Mouse (Mus musculus) spleen, adult 2 months (tissue): ENCODE results near the gene Crtap. TPM values are rescaled to one million over a fixed set of nuclear protein-coding genes. Genes with fewer than 3 reads are reported as not detected.
A peak's percentile ranks its signal among the peaks of the same experiment; 100 is the strongest.

ENCODE experiments used
- DNase-seq, 2 experiments: peaks; one replicate each; pipeline versions ENCODE4 v3.0.0 to v3.0.0-alpha.2; 2012 to 2021; ENCODE audit warnings: low spot score in 2 of 2, low read depth in 1 of 2
- H3K27ac ChIP-seq: fragments of 200-500 bp; 2 replicates; pipeline ENCODE4 v1.5.1; 2012; ENCODE audit warnings: low read length, inconsistent platforms; ENCODE audit not compliant: insufficient read depth
- H3K27me3 ChIP-seq: fragments of 200-500 bp; 2 replicates; pipeline ENCODE4 v1.6.1; 2012; ENCODE audit warnings: mild to moderate bottlenecking, moderate library complexity, low read length, inconsistent platforms; ENCODE audit not compliant: control insufficient read depth, insufficient read depth
- H3K36me3 ChIP-seq: fragments of 200-500 bp; 2 replicates; pipeline ENCODE4 v1.6.1; 2012; ENCODE audit warnings: mild to moderate bottlenecking, low read length, inconsistent platforms; ENCODE audit not compliant: control insufficient read depth, insufficient read depth
- H3K4me1 ChIP-seq: fragments of 200-500 bp; 2 replicates; pipeline ENCODE4 v1.6.1; 2011; ENCODE audit warnings: inconsistent platforms; ENCODE audit not compliant: control insufficient read depth, insufficient read depth, insufficient read length
- H3K4me3 ChIP-seq: fragments of 200-500 bp; 2 replicates; pipeline ENCODE4 v1.5.1; 2011; ENCODE audit warnings: mild to moderate bottlenecking, inconsistent platforms; ENCODE audit not compliant: insufficient read depth, insufficient read length; ENCODE audit errors: extremely low read depth
- CTCF ChIP-seq: fragments of 200-500 bp; IDR thresholded peaks from 2 replicates; pipeline ENCODE4 v1.5.1; 2011; ENCODE audit warnings: mild to moderate bottlenecking, inconsistent platforms; ENCODE audit not compliant: insufficient read depth, insufficient read length, insufficient replicate concordance; ENCODE audit errors: extremely low read depth
- POLR2A ChIP-seq: fragments of 200-500 bp; IDR thresholded peaks from 2 replicates; pipeline ENCODE4 v1.6.1; 2011; ENCODE audit warnings: low read depth, low read length, inconsistent platforms
- WGBS: fragments of 180-500 bp; shearing (Covaris S2); methylation state at CpG from one replicate; pipeline ENCODE4 v1.1.7; 2018; 5-methylcytosine and 5-hydroxymethylcytosine counted together
- polyA plus RNA-seq: library from polyadenylated mRNA; depleted of rRNA; stranded (reverse); fragments of >200 nt; gene quantifications from 2 replicates; pipeline ENCODE4 v1.2.3, GENCODE M21; 2012; rRNA removed

The Crtap gene
- polyA plus RNA-seq = 37.1 and 49.2 TPM in 2 replicates

DNA sequence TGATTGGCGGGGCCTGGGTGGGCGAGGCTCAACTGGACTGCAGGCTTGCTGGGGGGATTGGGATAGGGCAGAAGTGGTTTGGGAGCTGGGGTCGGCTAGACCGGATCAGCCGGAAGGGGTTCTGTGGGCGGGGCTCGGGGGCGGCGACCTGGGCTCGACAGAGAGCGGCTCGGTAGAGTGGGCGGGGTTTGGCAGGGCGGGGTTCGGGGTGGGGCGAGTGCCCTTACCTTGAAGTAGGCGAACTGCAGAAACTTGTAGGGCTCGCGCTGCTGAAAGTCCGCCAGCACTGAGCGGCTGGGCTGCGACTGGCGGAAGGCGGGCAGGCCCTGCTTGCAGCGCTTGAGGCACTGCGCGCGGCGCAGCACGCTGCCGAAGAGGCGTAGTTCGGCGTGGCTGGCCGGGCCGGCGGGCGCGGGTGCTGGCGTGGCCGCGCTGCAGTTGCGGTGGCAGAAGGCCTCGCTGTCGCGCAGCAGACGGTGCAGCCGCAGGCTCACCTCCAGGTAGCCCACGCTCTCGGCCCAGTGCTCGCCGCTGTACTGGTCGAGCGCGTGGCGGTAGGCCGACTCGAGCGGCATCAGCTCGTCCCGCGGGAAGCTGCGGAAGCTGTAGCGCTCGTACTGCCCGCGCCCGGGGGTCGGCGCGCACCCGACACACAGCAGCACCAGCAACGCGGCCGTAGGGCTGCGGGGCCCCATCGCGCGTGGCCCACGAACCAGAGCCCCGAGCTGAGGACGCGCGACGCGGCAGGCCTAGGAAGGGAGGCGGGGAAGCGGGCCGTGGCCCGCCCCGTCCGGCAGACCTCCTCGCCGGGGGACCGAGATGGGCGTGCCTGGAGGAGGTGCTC, at the start of gene Crtap:
Gene Crtap (minus strand): TSS at position 771 of the 844 bp plus-strand sequence.
- WGBS = 3% methylated on average over 91 of the region's 96 CpGs
- H3K4me1 ChIP-seq = no peaks in the 10 kb centered on the region
- TF ChIP-seq POLR2A (no peak; the same call in 1 of the 2 replicates), CTCF (no peak)
- H3K36me3 ChIP-seq = peaks cover 2% of the 10 kb centered on the region; the same call in 1 of the 2 replicates
- no peaks in the 10 kb centered on the region for H3K27me3 ChIP-seq
- DNase-seq = peak in 1 of 2 experiments; percentile 68
- H3K4me3 ChIP-seq = peak within 1 kb of the TSS; percentile 87
- peak within 1 kb of the TSS; percentile 46 for H3K27ac ChIP-seq

DNA sequence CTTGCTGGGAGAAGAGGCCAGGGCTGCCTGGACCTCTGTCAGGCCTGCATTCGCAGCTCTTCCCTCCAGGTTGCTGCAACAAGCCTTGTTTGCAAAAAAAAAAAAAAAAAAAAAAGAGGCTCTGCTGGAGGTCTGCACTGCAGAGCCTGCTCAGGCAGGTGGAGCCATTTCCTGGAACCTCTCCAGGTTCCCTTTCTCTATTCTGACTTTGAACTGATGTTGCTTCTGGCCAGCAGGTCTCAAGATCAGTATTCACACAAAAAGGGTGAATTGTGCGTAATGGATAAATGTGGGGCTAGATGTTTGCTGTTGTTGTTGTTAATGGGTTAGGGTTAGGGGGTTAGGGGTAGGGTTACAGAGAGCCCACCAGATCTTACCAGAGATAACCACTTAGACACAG, 45.2 kb upstream of the Crtap start:
- Histone ChIP-seq H3K4me3 (no peak overlapping the region), H3K4me1 (no peaks in the 10 kb centered on the region), H3K36me3 (peaks cover 3% of the 10 kb centered on the region; the same call in 1 of the 2 replicates), H3K27me3 (no peaks in the 10 kb centered on the region), H3K27ac (no peak overlapping the region)
- no peak for TF ChIP-seq POLR2A
- no peak for TF ChIP-seq CTCF
- DNase-seq = no peak
- WGBS = 92% methylated on average over 2 of the region's 2 CpGs

DNA sequence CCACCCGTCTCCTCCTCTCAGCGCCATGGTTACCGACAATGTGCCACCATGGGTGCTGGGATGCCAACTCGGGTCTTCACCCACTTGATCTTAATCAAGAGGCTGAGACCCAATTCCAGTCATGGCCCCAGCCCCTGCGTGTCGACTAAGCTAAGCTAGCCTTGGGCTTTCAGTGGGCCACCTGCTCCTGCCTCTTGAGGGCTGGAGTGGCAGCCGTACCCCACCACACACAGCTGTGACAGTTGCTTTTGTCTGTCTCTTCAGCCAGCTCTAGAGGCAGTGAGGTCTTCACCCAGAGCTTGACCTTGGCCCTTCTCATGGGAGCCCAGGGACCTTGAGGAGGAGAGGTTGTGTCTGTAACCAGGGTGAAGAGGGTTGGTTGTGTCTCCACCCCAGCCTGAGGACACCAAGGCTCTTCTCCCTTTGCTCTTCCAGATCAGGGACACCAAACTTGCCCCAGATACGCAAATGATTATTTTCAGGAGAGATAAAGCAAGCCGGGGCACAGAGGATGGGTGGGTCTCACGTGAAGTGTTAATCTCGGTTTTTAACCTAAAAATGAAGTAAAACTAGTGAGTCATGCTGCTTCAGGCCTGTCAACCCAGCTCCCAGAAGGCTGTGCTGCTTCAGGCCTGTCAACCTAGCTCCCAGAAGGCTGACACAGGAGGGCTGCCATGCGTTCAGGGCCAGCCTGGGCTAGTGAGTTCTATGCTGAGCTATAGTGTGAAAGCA, 37.8 kb upstream of the Crtap start:
- peaks cover 12% of the 10 kb centered on the region for H3K36me3 ChIP-seq
- H3K4me3 ChIP-seq = no peak overlapping the region
- WGBS = 80% methylated on average over 12 of the region's 12 CpGs
- no peak overlapping the region for H3K27ac ChIP-seq
- no peak for TF ChIP-seq POLR2A
- TF ChIP-seq CTCF = no peak
- peaks cover 2% of the 10 kb centered on the region; the same call in 1 of the 2 replicates for H3K4me1 ChIP-seq
- DNase-seq = no peak
- no peaks in the 10 kb centered on the region for H3K27me3 ChIP-seq

DNA sequence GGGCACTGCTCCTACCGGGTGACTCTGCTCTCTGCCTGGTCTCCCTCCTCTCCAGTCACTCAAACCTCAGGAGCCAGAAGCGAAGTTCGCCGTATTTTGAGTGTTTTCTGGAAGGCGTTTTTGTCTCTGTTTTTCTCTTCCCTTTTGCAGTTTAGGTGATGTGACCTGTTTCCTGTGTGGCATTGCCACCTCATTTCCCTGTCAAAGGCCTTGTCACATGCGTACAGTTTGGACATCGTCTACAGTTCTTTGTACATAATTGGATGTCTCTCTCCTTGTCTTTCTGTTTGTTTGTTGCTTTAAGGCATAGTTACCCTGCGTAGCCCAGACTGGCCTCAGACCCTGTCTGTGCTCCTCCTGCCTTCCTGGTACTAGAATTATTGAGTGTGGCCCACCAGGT, 37.0 kb upstream of the Crtap start:
- Histone ChIP-seq H3K4me1 (peaks cover 2% of the 10 kb centered on the region; the same call in 1 of the 2 replicates), H3K36me3 (peaks cover 12% of the 10 kb centered on the region), H3K27ac (no peak overlapping the region), H3K4me3 (no peak overlapping the region), H3K27me3 (no peaks in the 10 kb centered on the region)
- TF ChIP-seq CTCF (no peak), POLR2A (no peak)
- 70% methylated on average over 8 of the region's 8 CpGs for WGBS
- no peak for DNase-seq

DNA sequence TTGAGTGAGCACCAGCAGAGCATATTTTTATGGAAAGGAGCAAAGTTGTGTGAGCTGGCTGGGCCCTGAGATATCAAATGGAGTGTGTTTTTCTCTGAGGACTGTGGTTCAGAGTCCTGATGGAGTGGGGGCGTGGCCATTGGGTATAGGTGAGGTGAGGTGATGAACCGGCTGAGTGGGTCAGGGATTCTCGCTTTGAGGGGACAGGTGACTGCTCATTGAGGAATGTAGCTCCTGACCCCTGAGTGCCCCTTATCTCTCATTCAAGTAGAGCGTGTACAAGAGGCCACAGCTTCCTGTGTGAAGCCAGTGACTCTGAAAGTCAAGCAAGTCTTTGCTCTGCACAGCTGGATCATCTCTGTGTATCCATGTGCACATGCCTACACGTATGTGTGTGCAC, 35.7 kb upstream of the Crtap start:
- Histone ChIP-seq H3K4me1 (peaks cover 2% of the 10 kb centered on the region; the same call in 1 of the 2 replicates), H3K4me3 (no peak overlapping the region), H3K36me3 (peaks cover 12% of the 10 kb centered on the region), H3K27me3 (no peaks in the 10 kb centered on the region), H3K27ac (no peak overlapping the region)
- WGBS = 89% methylated on average over 5 of the region's 5 CpGs
- no peak for TF ChIP-seq CTCF
- TF ChIP-seq POLR2A = no peak
- no peak for DNase-seq

DNA sequence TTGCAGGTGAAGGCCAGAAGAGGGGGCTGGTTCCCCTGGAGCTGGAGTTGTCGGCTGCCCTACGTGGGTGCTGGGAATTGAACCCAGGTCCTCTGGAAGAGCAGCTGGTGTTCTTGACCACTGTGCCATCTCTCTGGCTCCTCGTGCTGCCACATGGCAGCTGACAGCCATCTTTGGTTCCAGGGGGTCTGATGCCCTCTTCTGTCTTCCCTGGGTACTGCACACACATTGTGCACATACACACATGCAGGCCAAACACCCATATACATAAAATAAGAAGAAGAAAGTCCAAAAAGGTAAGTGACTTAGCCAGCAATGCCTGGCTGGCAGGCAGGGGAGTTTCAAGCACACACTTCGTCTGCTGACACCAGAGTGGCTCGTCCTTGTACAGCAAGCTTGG, 35.1 kb upstream of the Crtap start:
- Histone ChIP-seq H3K27ac (no peak overlapping the region), H3K4me1 (peaks cover 2% of the 10 kb centered on the region; the same call in 1 of the 2 replicates), H3K36me3 (peaks cover 12% of the 10 kb centered on the region), H3K27me3 (no peaks in the 10 kb centered on the region), H3K4me3 (no peak overlapping the region)
- TF ChIP-seq CTCF (no peak), POLR2A (no peak)
- 92% methylated on average over 5 of the region's 5 CpGs for WGBS
- DNase-seq = no peak
